Mouse (Mus musculus) limb, embryonic 14.5 days (tissue): Measurements from ENCODE around the gene Lst1. TPM values are rescaled to one million over a fixed set of nuclear protein-coding genes. Genes with fewer than 3 reads are reported as not detected.

Source experiments
- ATAC-seq: fragments of 200-750 bp; cut with Nextera tagmentation; 2 replicates; pipeline ENCODE4 v1.8.0; 2017; ENCODE audit warnings: low read depth, moderate number of reproducible peaks, moderate TSS enrichment; ENCODE audit not compliant: low FRiP score
- DNase-seq: peaks from one replicate; pipeline ENCODE4 v3.0.0-alpha.2; 2015; ENCODE audit warnings: low spot score
- H3K27ac ChIP-seq: fragments of 300-500 bp; sonication (generic); replicated peaks from 2 replicates; pipeline ENCODE4 v1.5.1; 2014; ENCODE audit warnings: low read depth, mild to moderate bottlenecking, low read length, moderate library complexity, mixed read lengths
- H3K27me3 ChIP-seq: fragments of 300-500 bp; sonication (generic); 2 replicates; pipeline ENCODE4 v1.6.1; 2014; ENCODE audit warnings: low read length, mixed read lengths; ENCODE audit not compliant: control insufficient read depth, insufficient read depth
- H3K36me3 ChIP-seq: fragments of 300-500 bp; sonication (generic); 2 replicates; pipeline ENCODE4 v1.6.1; 2014; ENCODE audit warnings: mild to moderate bottlenecking, low read length, moderate library complexity, mixed read lengths; ENCODE audit not compliant: control insufficient read depth, insufficient read depth
- H3K4me1 ChIP-seq: fragments of 300-500 bp; sonication (generic); 2 replicates; pipeline ENCODE4 v1.6.1; 2014; ENCODE audit warnings: antibody characterized with exemption, low read length, mixed read lengths; ENCODE audit not compliant: control insufficient read depth, insufficient read depth
- H3K4me2 ChIP-seq: fragments of 300-500 bp; sonication (generic); replicated peaks from 2 replicates; pipeline ENCODE4 v1.6.1; 2014; ENCODE audit warnings: low read depth, mild to moderate bottlenecking, low read length, moderate library complexity; ENCODE audit not compliant: severe bottlenecking
- H3K4me3 ChIP-seq: fragments of 300-500 bp; sonication (generic); replicated peaks from 2 replicates; pipeline ENCODE4 v1.5.1; 2014; ENCODE audit warnings: low read length
- H3K9ac ChIP-seq: fragments of 300-500 bp; sonication (generic); 2 replicates; pipeline ENCODE4 v1.6.1; 2014; ENCODE audit warnings: mild to moderate bottlenecking, low read depth, low read length, moderate library complexity; ENCODE audit not compliant: severe bottlenecking
- H3K9me3 ChIP-seq: fragments of 300-500 bp; sonication (generic); 2 replicates; pipeline ENCODE4 v1.6.1; 2016; ENCODE audit warnings: low read length; ENCODE audit not compliant: control insufficient read depth
- POLR2A ChIP-seq: fragments of 200-500 bp; IDR thresholded peaks from 2 replicates; pipeline ENCODE4 v1.8.0; 2012; ENCODE audit warnings: inconsistent platforms, mild to moderate bottlenecking, moderate library complexity, borderline replicate concordance; ENCODE audit not compliant: insufficient read depth, insufficient read length; ENCODE audit errors: extremely low read depth
- WGBS: fragments of 180-500 bp; shearing (Covaris S2); extraction: QIAGEN DNeasy Blood & Tissue Kit; methylation state at CpG from one replicate; pipeline ENCODE4 v1.1.7; 2014; 5-methylcytosine and 5-hydroxymethylcytosine counted together
- polyA plus RNA-seq, 2 experiments: library from polyadenylated mRNA; depleted of rRNA in 1 of 2; stranded (reverse) in 1 of 2; unstranded in 1 of 2; fragments of >200 nt; fragmentation: Nextera tagmentation in 1 of 2; extraction: Ambion mirVana in 1 of 2; gene quantifications; 2 replicates each; pipeline versions ENCODE4 v1.2.1 to v1.2.3; 2012 to 2014

Gene Lst1
- polyA plus RNA-seq, 2 experiments: 21.8 to 29.2 TPM

- no peaks in the 10 kb centered on the region for H3K4me1 ChIP-seq
- H3K36me3 ChIP-seq: peaks cover 99% of the 10 kb centered on the region
- no peak overlapping the region for H3K4me3 ChIP-seq
- 91% methylated on average over 9 of the region's 9 CpGs for WGBS
- no peaks in the 10 kb centered on the region for H3K9me3 ChIP-seq
- H3K27me3 ChIP-seq: no peaks in the 10 kb centered on the region
- no peak overlapping the region for H3K27ac ChIP-seq
- DNase-seq (no peak), ATAC-seq (no peak)
- H3K4me2 ChIP-seq: no peak overlapping the region
- no peak for TF ChIP-seq POLR2A
- no peak overlapping the region for H3K9ac ChIP-seq
Observed at GRCm38 (mm10) chr17:35153077-35153476, 35.2 kb downstream of the Lst1 start.

DNA sequence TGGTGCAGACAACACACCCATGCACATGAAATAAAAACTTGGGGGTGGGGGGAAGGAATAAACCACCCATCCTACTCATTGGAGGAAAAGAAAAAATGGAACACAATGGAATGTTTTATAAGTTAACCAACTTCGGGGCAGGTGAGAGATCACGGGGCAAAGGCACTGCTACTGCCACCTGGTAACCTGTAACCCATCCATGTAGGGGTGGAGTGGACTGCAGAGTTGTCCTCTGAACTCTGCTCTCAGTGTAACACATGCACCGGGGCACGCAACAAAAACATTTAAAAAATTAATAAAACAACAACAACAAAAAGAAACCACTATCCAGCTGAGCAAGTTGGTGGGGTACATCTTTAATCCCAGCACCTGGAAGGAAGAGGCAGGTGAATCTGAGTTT lies 36.1 kb downstream of the Lst1 start:
- Histone ChIP-seq H3K4me3 (no peak overlapping the region), H3K36me3 (peaks cover 99% of the 10 kb centered on the region), H3K9me3 (no peaks in the 10 kb centered on the region), H3K27ac (no peak overlapping the region), H3K27me3 (no peaks in the 10 kb centered on the region), H3K9ac (no peak overlapping the region), H3K4me1 (no peaks in the 10 kb centered on the region), H3K4me2 (no peak overlapping the region)
- WGBS: 94% methylated on average over 4 of the region's 4 CpGs
- ATAC-seq (no peak), DNase-seq (no peak)
- no peak for TF ChIP-seq POLR2A

- H3K4me3 ChIP-seq: no peak overlapping the region
- H3K4me2 ChIP-seq: no peak overlapping the region
- ATAC-seq (0 out of 2 replicates have a peak, but pooled peaks have one; percentile 2), DNase-seq (no peak)
- H3K27me3 ChIP-seq: no peaks in the 10 kb centered on the region
- H3K4me1 ChIP-seq: no peaks in the 10 kb centered on the region
- no peak for TF ChIP-seq POLR2A
- peaks cover 99% of the 10 kb centered on the region for H3K36me3 ChIP-seq
- 0 out of 2 replicates have a peak overlapping the region, but pooled peaks have one; percentile 19 for H3K27ac ChIP-seq
- no peaks in the 10 kb centered on the region for H3K9me3 ChIP-seq
- 68% methylated on average over 5 of the region's 5 CpGs for WGBS
- no peak overlapping the region for H3K9ac ChIP-seq
Observed at GRCm38 (mm10) chr17:35147922-35148639, 40.2 kb downstream of the Lst1 start.

DNA sequence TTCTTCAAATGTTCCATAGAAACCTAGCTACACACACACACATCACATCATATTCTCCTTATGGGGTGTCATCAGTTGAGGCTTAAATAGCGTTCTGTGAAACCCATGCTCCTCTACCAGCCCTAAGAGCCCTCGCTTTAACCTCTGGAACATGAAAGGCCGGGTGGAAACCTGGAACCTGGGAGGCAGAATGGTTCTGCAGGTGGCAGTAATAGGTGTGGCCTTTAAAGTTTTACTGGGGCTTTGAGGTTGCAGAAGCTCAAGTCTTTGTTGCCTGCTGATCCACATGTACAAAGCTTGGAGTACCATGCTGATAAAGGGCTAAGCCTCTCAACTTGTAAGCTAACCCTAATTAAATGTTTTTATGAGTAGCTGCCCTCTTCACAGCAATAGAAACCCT lies 40.9 kb downstream of the Lst1 start:
- no peak overlapping the region for H3K4me3 ChIP-seq

DNA sequence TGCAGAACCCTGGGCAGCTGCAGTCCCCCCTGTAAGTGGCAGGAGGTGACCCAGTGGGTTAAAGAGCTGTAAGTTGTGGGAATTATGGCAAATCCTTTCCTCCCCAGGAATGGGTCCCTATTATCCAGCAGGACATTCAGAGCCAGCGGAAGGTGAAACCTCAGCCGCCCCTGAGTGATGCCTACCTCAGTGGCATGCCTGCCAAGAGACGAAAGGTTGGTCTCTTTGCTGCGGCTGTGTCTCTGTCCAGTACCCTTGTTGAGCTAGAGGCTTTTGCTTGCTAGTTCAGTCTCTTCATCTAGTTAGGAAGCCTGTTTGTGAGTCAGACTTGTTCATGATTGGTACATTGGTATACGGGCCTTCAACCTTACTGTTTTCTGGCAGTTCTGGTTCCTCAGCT lies 42.1 kb downstream of the Lst1 start:
- no peak for TF ChIP-seq POLR2A
- no peak overlapping the region for H3K9ac ChIP-seq
- H3K4me3 ChIP-seq: no peak overlapping the region
- WGBS: 85% methylated on average over 5 of the region's 5 CpGs
- ATAC-seq (no peak), DNase-seq (no peak)
- no peak overlapping the region for H3K27ac ChIP-seq
- H3K9me3 ChIP-seq: no peaks in the 10 kb centered on the region
- no peak overlapping the region for H3K4me2 ChIP-seq
- no peaks in the 10 kb centered on the region for H3K4me1 ChIP-seq
- H3K27me3 ChIP-seq: no peaks in the 10 kb centered on the region
- peaks cover 99% of the 10 kb centered on the region for H3K36me3 ChIP-seq

More for the DNA sequence above, 40.9 kb downstream of the Lst1 start:
- no peaks in the 10 kb centered on the region for H3K27me3 ChIP-seq
- H3K36me3 ChIP-seq: peaks cover 99% of the 10 kb centered on the region
- ATAC-seq: 0 out of 2 replicates have a peak, but pooled peaks have one; percentile 1
- no peak for DNase-seq
- H3K4me1 ChIP-seq: no peaks in the 10 kb centered on the region
- H3K9ac ChIP-seq: no peak overlapping the region
- H3K4me2 ChIP-seq: no peak overlapping the region
- H3K27ac ChIP-seq: no peak overlapping the region
- 39% methylated on average over 3 of the region's 3 CpGs for WGBS
- TF ChIP-seq POLR2A: no peak
- H3K9me3 ChIP-seq: no peaks in the 10 kb centered on the region
